Mouse (Mus musculus): Measurements from ENCODE around the gene Fam178b.
"Not testable (repeated sequence)": the region's sequence is repeated elsewhere in the genome, so short reads cannot be mapped to it uniquely, and the experiment has no call there.

Fam178b gene

GRCm38 (mm10) chr1:36630053-36630739 lies 52.8 kb downstream of the Fam178b start:
- DNase-seq (ENCODE audit: low spot score) = no peak

GRCm38 (mm10) chr1:36628585-36628984 lies 54.4 kb downstream of the Fam178b start:
- DNase-seq (ENCODE audit: low spot score) = no peak

GRCm38 (mm10) chr1:36625442-36625841 lies 57.5 kb downstream of the Fam178b start:
- DNase-seq (ENCODE audit: low spot score) = no peak

- not testable (repeated sequence) for DNase-seq (ENCODE audit: low spot score)
These were observed 67.0 kb downstream of the Fam178b start for GRCm38 (mm10) chr1:36615958-36616357.

GRCm38 (mm10) chr1:36615188-36615587 lies 67.8 kb downstream of the Fam178b start:
- DNase-seq (ENCODE audit: low spot score) = no peak

- no peak for DNase-seq (ENCODE audit: low spot score)
These were observed 68.4 kb downstream of the Fam178b start for GRCm38 (mm10) chr1:36614584-36614983.

- DNase-seq (ENCODE audit: low spot score) = no peak
These were observed 69.5 kb downstream of the Fam178b start for GRCm38 (mm10) chr1:36613374-36613895.

- DNase-seq (ENCODE audit: low spot score) = no peak
These were observed 70.6 kb downstream of the Fam178b start for GRCm38 (mm10) chr1:36612362-36612761.

GRCm38 (mm10) chr1:36611449-36612123 lies 71.4 kb downstream of the Fam178b start:
- no peak for DNase-seq (ENCODE audit: low spot score)

- no peak for DNase-seq (ENCODE audit: low spot score)
These were observed 74.8 kb downstream of the Fam178b start for GRCm38 (mm10) chr1:36608211-36608610.

- no peak for DNase-seq (ENCODE audit: low spot score)
These were observed 76.0 kb downstream of the Fam178b start for GRCm38 (mm10) chr1:36606951-36607350.

GRCm38 (mm10) chr1:36604254-36605156 lies 78.5 kb downstream of the Fam178b start:
- no peak for DNase-seq (ENCODE audit: low spot score)

GRCm38 (mm10) chr1:36603361-36603760 lies 79.6 kb downstream of the Fam178b start:
- DNase-seq (ENCODE audit: low spot score) = no peak

- DNase-seq (ENCODE audit: low spot score) = no peak
These were observed 80.7 kb downstream of the Fam178b start for GRCm38 (mm10) chr1:36602271-36602670.

GRCm38 (mm10) chr1:36598411-36598810 lies 84.6 kb downstream of the Fam178b start:
- DNase-seq (ENCODE audit: low spot score) = no peak

- peak; percentile 79 for DNase-seq (ENCODE audit: low spot score)
These were observed 86.9 kb downstream of the Fam178b start for GRCm38 (mm10) chr1:36596114-36596513.

GRCm38 (mm10) chr1:36595167-36595931 lies 87.6 kb downstream of the Fam178b start:
- peak; percentile 43 for DNase-seq (ENCODE audit: low spot score)

GRCm38 (mm10) chr1:36593099-36593498 lies 89.9 kb downstream of the Fam178b start:
- no peak for DNase-seq (ENCODE audit: low spot score)

- DNase-seq (ENCODE audit: low spot score) = no peak
These were observed 91.6 kb downstream of the Fam178b start for GRCm38 (mm10) chr1:36591408-36591807.

- no peak for DNase-seq (ENCODE audit: low spot score)
These were observed 92.3 kb downstream of the Fam178b start for GRCm38 (mm10) chr1:36590664-36591063.

- no peak for DNase-seq (ENCODE audit: low spot score)
These were observed 93.5 kb downstream of the Fam178b start for GRCm38 (mm10) chr1:36589486-36589885.
